Mouse (Mus musculus): ENCODE measurements around the gene Hbs1l. TPM values are rescaled to one million over a fixed set of nuclear protein-coding genes. Genes with fewer than 3 reads are reported as not detected.
A peak's percentile ranks its signal among the peaks of the same experiment; 100 is the strongest.
"Not testable (repeated sequence)": the region's sequence is repeated elsewhere in the genome, so short reads cannot be mapped to it uniquely, and the experiment has no call there.

The Hbs1l gene
- polyA plus RNA-seq, 1 experiment from 2014 or later = 80.2 TPM

- Histone ChIP-seq H3K4me2 (no peak overlapping the region), H3K4me3 (ENCODE audit: low read depth, low read length) (no peak overlapping the region), H3K27me3 (ENCODE audit: control insufficient read depth, insufficient read depth, low read length) (no peaks in the 10 kb centered on the region), H3K27ac (ENCODE audit: low read depth, low read length) (no peak overlapping the region), H3K9me3 (replicated peaks; ENCODE audit: control insufficient read depth, low read length) (no peaks in the 10 kb centered on the region), H3K4me1 (ENCODE audit: control insufficient read depth, insufficient read depth, low read length) (peaks cover 8% of the 10 kb centered on the region; the same call in 1 of the 2 replicates), H3K9ac (ENCODE audit: low read depth, low read length) (no peak overlapping the region), H3K36me3 (ENCODE audit: control insufficient read depth, insufficient read depth, low read length) (no peaks in the 10 kb centered on the region)
- ATAC-seq (replicated peaks; ENCODE audit: insufficient number of reproducible peaks, low FRiP score, low TSS enrichment) = no peak
- WGBS (ENCODE audit: insufficient replicate concordance) = 54% methylated on average over 2 of the region's 2 CpGs
Measured at GRCm38 (mm10) chr10:21393390-21393789, 97.6 kb downstream of the Hbs1l start.

- Histone ChIP-seq H3K27ac (ENCODE audit: low read depth, low read length) (no peak overlapping the region), H3K4me1 (ENCODE audit: control insufficient read depth, insufficient read depth, low read length) (peaks cover 21% of the 10 kb centered on the region), H3K9me3 (replicated peaks; ENCODE audit: control insufficient read depth, low read length) (no peaks in the 10 kb centered on the region), H3K4me2 (no peak overlapping the region), H3K4me3 (ENCODE audit: low read depth, low read length) (no peak overlapping the region), H3K9ac (ENCODE audit: low read depth, low read length) (no peak overlapping the region), H3K27me3 (ENCODE audit: control insufficient read depth, insufficient read depth, low read length) (no peaks in the 10 kb centered on the region), H3K36me3 (ENCODE audit: control insufficient read depth, insufficient read depth, low read length) (no peaks in the 10 kb centered on the region)
- WGBS (ENCODE audit: insufficient replicate concordance) = 60% methylated on average over 14 of the region's 14 CpGs
- 0 out of 2 replicates have a peak, but pooled peaks have one; percentile 18 for ATAC-seq (replicated peaks; ENCODE audit: insufficient number of reproducible peaks, low FRiP score, low TSS enrichment)
Measured at GRCm38 (mm10) chr10:21395426-21396139, 99.8 kb downstream of the Hbs1l start.

GRCm38 (mm10) chr10:21398873-21399425, 103.2 kb downstream of the Hbs1l start:
- H3K9ac ChIP-seq (ENCODE audit: low read depth, low read length); H3K27me3 ChIP-seq (ENCODE audit: control insufficient read depth, insufficient read depth, low read length); ATAC-seq (replicated peaks; ENCODE audit: insufficient number of reproducible peaks, low FRiP score, low TSS enrichment); H3K36me3 ChIP-seq (ENCODE audit: control insufficient read depth, insufficient read depth, low read length); H3K4me2 ChIP-seq; H3K4me3 ChIP-seq (ENCODE audit: low read depth, low read length); H3K9me3 ChIP-seq (replicated peaks; ENCODE audit: control insufficient read depth, low read length): not testable (repeated sequence)
- Histone ChIP-seq H3K4me1 (ENCODE audit: control insufficient read depth, insufficient read depth, low read length) (peaks cover 32% of the 10 kb centered on the region), H3K27ac (ENCODE audit: low read depth, low read length) (peak overlapping the region; percentile 78)
- 55% methylated on average over 6 of the region's 6 CpGs for WGBS (ENCODE audit: insufficient replicate concordance)

GRCm38 (mm10) chr10:21399622-21400021, 103.8 kb downstream of the Hbs1l start:
- ATAC-seq (replicated peaks; ENCODE audit: insufficient number of reproducible peaks, low FRiP score, low TSS enrichment) = no peak
- WGBS (ENCODE audit: insufficient replicate concordance) = 24% methylated on average over 8 of the region's 8 CpGs
- Histone ChIP-seq H3K4me1 (ENCODE audit: control insufficient read depth, insufficient read depth, low read length) (peaks cover 32% of the 10 kb centered on the region), H3K9ac (ENCODE audit: low read depth, low read length) (no peak overlapping the region), H3K4me3 (ENCODE audit: low read depth, low read length) (no peak overlapping the region), H3K4me2 (peak overlapping the region; percentile 27; the same call in 1 of the 2 replicates), H3K9me3 (replicated peaks; ENCODE audit: control insufficient read depth, low read length) (no peaks in the 10 kb centered on the region), H3K27me3 (ENCODE audit: control insufficient read depth, insufficient read depth, low read length) (no peaks in the 10 kb centered on the region), H3K36me3 (ENCODE audit: control insufficient read depth, insufficient read depth, low read length) (no peaks in the 10 kb centered on the region), H3K27ac (ENCODE audit: low read depth, low read length) (peak overlapping the region; percentile 78)

- Histone ChIP-seq H3K9me3 (replicated peaks; ENCODE audit: control insufficient read depth, low read length) (no peaks in the 10 kb centered on the region), H3K27ac (ENCODE audit: low read depth, low read length) (peak overlapping the region; percentile 78), H3K4me3 (ENCODE audit: low read depth, low read length) (no peak overlapping the region), H3K9ac (ENCODE audit: low read depth, low read length) (no peak overlapping the region), H3K36me3 (ENCODE audit: control insufficient read depth, insufficient read depth, low read length) (no peaks in the 10 kb centered on the region), H3K4me2 (peak overlapping the region; percentile 27), H3K27me3 (ENCODE audit: control insufficient read depth, insufficient read depth, low read length) (no peaks in the 10 kb centered on the region), H3K4me1 (ENCODE audit: control insufficient read depth, insufficient read depth, low read length) (peaks cover 32% of the 10 kb centered on the region)
- 5% methylated on average over 7 of the region's 7 CpGs for WGBS (ENCODE audit: insufficient replicate concordance)
- peak; percentile 57 for ATAC-seq (replicated peaks; ENCODE audit: insufficient number of reproducible peaks, low FRiP score, low TSS enrichment)
Measured at GRCm38 (mm10) chr10:21400031-21400430, 104.3 kb downstream of the Hbs1l start.

DNA sequence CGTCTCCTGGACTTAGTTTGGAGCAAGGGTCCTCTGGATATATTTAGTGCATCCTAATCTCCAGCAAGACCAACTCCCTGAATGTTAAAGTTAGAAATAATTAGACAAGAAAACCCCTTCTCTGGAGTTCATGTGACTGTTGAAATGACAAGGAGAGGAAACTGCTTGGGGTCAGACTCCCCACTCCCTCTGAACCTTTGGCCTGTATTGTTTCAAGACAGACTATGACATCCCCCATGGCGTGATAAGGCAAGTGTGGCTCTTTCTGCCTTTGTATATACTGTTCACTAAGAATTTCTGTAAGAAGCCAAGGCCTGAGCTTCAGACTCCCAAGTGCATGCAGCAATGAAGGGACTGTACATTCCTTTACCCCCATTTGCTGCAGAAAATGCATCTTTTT, 104.7 kb downstream of the Hbs1l start:
- peak overlapping the region; percentile 78 for H3K27ac ChIP-seq (ENCODE audit: low read depth, low read length)
- 0 out of 2 replicates have a peak overlapping the region, but pooled peaks have one; percentile 22 for H3K9ac ChIP-seq (ENCODE audit: low read depth, low read length)
- no peaks in the 10 kb centered on the region for H3K27me3 ChIP-seq (ENCODE audit: control insufficient read depth, insufficient read depth, low read length)
- H3K4me3 ChIP-seq (ENCODE audit: low read depth, low read length) = no peak overlapping the region
- peak overlapping the region; percentile 27 for H3K4me2 ChIP-seq
- no peaks in the 10 kb centered on the region for H3K9me3 ChIP-seq (replicated peaks; ENCODE audit: control insufficient read depth, low read length)
- no peaks in the 10 kb centered on the region for H3K36me3 ChIP-seq (ENCODE audit: control insufficient read depth, insufficient read depth, low read length)
- 13% methylated on average over 2 of the region's 2 CpGs for WGBS (ENCODE audit: insufficient replicate concordance)
- peak; percentile 68 for ATAC-seq (replicated peaks; ENCODE audit: insufficient number of reproducible peaks, low FRiP score, low TSS enrichment)
- peaks cover 32% of the 10 kb centered on the region for H3K4me1 ChIP-seq (ENCODE audit: control insufficient read depth, insufficient read depth, low read length)

- peak overlapping the region; percentile 78 for H3K27ac ChIP-seq (ENCODE audit: low read depth, low read length)
- 57% methylated on average over 4 of the region's 4 CpGs for WGBS (ENCODE audit: insufficient replicate concordance)
Measured at GRCm38 (mm10) chr10:21401259-21401658, 105.5 kb downstream of the Hbs1l start.

GRCm38 (mm10) chr10:21404822-21405221, 109.0 kb downstream of the Hbs1l start:
- Histone ChIP-seq H3K4me1 (ENCODE audit: control insufficient read depth, insufficient read depth, low read length) (peaks cover 17% of the 10 kb centered on the region), H3K27ac (ENCODE audit: low read depth, low read length) (no peak overlapping the region), H3K9me3 (replicated peaks; ENCODE audit: control insufficient read depth, low read length) (no peaks in the 10 kb centered on the region), H3K4me2 (no peak overlapping the region), H3K9ac (ENCODE audit: low read depth, low read length) (no peak overlapping the region), H3K27me3 (ENCODE audit: control insufficient read depth, insufficient read depth, low read length) (no peaks in the 10 kb centered on the region), H3K36me3 (ENCODE audit: control insufficient read depth, insufficient read depth, low read length) (no peaks in the 10 kb centered on the region), H3K4me3 (ENCODE audit: low read depth, low read length) (no peak overlapping the region)
- ATAC-seq (replicated peaks; ENCODE audit: insufficient number of reproducible peaks, low FRiP score, low TSS enrichment) = no peak
- 75% methylated on average over 4 of the region's 4 CpGs for WGBS (ENCODE audit: insufficient replicate concordance)

More at GRCm38 (mm10) chr10:21401259-21401658, 105.5 kb downstream of the Hbs1l start:
- H3K4me2 ChIP-seq = no peak overlapping the region
- peak overlapping the region; percentile 56; the same call in 1 of the 2 replicates for H3K9ac ChIP-seq (ENCODE audit: low read depth, low read length)
- no peaks in the 10 kb centered on the region for H3K27me3 ChIP-seq (ENCODE audit: control insufficient read depth, insufficient read depth, low read length)
- H3K4me1 ChIP-seq (ENCODE audit: control insufficient read depth, insufficient read depth, low read length) = peaks cover 28% of the 10 kb centered on the region
- no peak; the same call in 1 of the 2 replicates for ATAC-seq (replicated peaks; ENCODE audit: insufficient number of reproducible peaks, low FRiP score, low TSS enrichment)
- no peak overlapping the region for H3K4me3 ChIP-seq (ENCODE audit: low read depth, low read length)
- H3K9me3 ChIP-seq (replicated peaks; ENCODE audit: control insufficient read depth, low read length) = no peaks in the 10 kb centered on the region
- no peaks in the 10 kb centered on the region for H3K36me3 ChIP-seq (ENCODE audit: control insufficient read depth, insufficient read depth, low read length)
